Mouse (Mus musculus) left cerebral cortex, postnatal 4 days (tissue): Measurements from ENCODE around the gene Tmem266. TPM values are rescaled to one million over a fixed set of nuclear protein-coding genes. Genes with fewer than 3 reads are reported as not detected.
A peak's percentile ranks its signal among the peaks of the same experiment; 100 is the strongest.

Experiments used
- DNase-seq: peaks from one replicate; pipeline ENCODE4 v3.0.0-alpha.2; 2022
- intact Hi-C: fragments of 180-260 bp; cut with DNase I; formaldehyde crosslinking; loops from one replicate; pipeline ENCODE4 v1.15.1; 2025
- total RNA-seq, 2 experiments: library from RNA; stranded (reverse); gene quantifications; 2 replicates each; pipeline ENCODE4 v1.2.3; 2021

The Tmem266 gene
- total RNA-seq, 2 experiments from 2014 or later: 10.8 to 10.9 TPM

- intact Hi-C loops: loop anchor here (5.0 to 10.0 kb wide), 2 partner anchors 65 to 157 kb away; partner anchors contain the start of genes Nrg4 and Tmem266
Measured at GRCm38 (mm10) chr9:55391909-55392658, 65.4 kb downstream of the Tmem266 start.

DNA sequence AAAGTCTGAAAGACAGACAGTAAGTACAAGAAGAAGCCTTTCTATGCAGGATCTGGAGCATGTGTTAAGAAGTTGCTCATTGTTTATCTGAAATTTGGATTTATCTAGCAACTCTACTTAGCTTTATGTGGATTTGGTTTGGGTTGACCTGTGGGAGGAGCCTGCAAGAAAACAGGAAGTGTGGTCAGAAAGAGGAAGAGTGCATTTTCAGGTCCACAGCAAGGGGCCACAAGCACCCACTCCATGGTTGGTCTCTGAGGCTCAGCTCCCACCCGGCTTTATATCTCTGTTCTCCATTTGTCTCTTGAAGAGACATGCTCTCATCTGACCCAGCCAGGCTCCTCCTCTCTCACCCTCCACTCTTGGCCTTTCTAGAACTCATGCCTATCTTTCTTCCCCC, 68.9 kb downstream of the Tmem266 start:
- intact Hi-C loops: loop anchor here (10.0 kb wide), 1 partner anchor 161 kb away; no protein-coding TSS in a partner anchor
- DNase-seq: no peak

More at GRCm38 (mm10) chr9:55391909-55392658, 65.4 kb downstream of the Tmem266 start:
- peak; percentile 88 for DNase-seq

DNA sequence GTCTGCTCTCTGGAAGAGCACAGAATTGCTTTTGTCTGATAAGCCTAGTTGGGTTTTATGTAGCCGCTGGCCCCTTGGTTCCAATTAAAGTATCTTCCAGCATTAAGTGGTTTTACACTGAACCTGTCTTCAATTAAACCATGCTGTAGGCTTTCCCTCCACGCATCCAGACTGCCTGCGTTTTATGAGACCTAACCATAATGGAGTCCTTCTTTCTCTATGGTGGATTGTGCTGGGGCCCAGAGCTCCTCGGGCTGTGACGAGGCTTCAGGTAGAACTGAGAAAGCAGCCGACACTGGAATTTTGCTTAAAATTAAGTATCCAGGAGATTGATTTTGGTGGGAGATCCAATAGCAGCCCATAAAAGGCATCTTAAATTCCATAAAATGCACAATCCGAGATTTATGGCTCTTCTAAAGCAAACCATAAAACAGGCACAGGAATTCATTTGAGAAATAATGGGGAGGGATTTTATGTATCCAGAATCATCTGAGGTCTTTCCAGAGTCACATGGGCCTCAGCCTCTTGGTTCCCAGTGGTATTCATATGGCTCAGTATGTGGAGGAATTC, 72.4 kb downstream of the Tmem266 start:
- DNase-seq: no peak
- intact Hi-C loops: loop anchor here (10.0 kb wide), 1 partner anchor 164 kb away; no protein-coding TSS in a partner anchor

- intact Hi-C loops: no loop called here
- peak; percentile 59 for DNase-seq
Measured at GRCm38 (mm10) chr9:55402276-55402675, 75.6 kb downstream of the Tmem266 start.

DNA sequence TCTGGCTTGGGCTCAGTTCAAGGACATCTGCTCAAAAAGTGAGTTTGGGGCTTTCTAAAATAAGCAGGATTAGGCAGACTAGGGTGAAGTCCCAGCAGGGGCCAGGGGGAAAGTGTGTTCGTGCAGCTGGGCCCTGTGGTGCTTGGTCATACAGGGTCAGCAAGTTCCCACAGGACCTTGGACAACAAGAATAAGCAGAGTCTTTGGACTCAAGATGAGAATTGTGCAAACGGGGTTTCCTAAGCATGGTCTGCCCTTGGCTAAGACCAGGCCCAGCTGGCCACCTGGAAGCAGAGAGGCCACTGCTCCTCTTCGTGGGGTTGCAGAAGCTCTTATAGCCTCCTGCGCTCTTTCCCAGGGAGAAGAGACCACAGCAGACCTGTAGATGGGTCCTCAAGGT, 77.5 kb downstream of the Tmem266 start:
- intact Hi-C loops: no loop called here
- no peak for DNase-seq

DNA sequence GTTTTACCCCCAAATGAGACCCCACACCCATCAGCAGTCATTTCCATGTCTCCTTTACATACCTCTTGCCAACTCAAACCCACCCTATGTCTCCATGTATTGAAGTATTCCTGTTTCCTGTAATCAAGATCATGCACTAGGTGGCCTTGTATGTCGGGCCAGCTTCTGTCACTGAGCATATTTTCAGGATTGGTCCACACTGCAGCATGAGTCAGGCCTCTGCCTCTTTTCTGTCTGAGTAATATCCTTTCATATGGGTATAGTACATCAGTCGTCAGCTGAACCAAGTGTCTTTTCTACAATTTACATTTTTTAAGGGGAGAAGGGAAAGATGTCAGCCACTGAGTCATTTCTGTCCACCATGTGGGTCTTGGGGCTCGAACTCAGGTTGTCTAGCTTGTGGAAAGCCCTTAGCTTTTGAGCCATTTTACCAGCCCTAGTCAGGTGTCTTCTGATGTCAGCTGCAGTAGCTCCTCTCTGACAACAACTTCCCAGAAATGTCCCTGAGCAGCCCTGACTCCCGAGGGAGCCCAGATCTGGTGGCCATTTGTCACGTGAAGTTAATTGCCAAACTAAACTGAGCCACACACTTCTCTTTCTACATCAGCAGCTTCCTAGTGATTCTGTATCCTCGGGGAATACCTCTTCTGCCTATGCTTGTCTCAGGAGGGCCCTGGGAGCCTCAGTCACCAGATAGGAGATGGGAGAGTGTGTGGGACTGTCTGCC, 78.4 kb downstream of the Tmem266 start:
- no peak for DNase-seq
- intact Hi-C loops: no loop called here

GRCm38 (mm10) chr9:55406773-55407172, 80.1 kb downstream of the Tmem266 start:
- DNase-seq: no peak
- intact Hi-C loops: no loop called here

DNA sequence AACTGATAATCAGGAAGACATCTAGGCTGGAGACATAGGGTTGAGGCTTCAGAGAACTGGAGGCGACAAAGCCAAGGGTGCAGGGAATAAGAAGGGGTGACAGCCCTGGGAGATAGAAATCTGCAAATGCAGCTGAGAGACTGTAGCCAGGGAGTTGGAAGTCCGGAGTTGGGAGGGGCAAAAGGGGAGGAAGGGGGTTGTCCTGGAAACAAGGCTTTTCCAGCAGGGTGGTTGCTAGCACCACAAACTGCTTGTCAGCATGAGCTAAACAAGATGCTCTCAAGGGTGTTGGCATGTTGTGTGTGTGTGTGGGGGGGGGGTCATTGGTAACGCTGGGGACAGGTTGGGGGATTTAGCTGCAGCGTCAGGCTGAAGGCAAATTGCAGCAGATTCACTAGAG, 82.1 kb downstream of the Tmem266 start:
- no peak for DNase-seq
- intact Hi-C loops: no loop called here

DNA sequence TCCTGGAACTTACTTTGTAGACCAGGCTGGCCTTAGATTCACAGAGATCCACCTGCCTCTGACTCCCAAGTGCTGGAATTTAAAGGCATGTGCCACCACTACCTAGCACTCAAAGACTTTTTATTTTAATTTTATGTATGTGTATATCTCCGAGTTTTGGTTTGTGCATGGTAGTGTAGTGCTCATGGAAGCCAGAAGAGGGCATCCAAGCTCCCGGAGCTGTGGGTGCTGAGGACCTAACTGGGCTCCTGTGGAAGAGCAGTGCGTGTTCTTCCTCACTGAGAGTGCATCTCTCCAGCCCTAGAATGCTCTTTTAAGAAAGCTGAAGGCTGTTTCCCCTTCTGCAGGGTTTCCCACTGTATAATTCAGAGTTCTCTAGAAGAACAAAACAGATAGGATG, 83.1 kb downstream of the Tmem266 start:
- no peak for DNase-seq
- intact Hi-C loops: no loop called here

DNA sequence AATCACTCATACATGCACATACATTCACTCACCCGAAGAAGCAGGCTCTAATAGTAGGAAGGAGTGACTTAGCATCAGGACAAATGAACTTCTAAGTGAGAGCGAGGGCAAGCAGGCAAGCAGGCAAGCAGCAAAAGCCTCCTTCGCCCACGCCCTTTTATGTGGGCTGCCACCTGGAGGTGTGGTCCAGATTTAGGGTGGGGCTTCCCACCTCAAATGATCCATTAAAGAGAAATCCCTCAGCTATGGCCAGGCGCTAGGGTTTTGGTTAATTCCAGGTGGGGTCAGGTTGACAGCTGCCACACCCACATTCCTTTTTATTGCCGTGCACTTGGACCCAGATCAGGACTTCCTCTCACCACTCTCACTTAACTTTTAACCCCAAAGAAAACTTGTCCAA, 83.7 kb downstream of the Tmem266 start:
- DNase-seq: no peak
- intact Hi-C loops: no loop called here

- DNase-seq: no peak
- intact Hi-C loops: no loop called here
Measured at GRCm38 (mm10) chr9:55411154-55411553, 84.4 kb downstream of the Tmem266 start.

DNA sequence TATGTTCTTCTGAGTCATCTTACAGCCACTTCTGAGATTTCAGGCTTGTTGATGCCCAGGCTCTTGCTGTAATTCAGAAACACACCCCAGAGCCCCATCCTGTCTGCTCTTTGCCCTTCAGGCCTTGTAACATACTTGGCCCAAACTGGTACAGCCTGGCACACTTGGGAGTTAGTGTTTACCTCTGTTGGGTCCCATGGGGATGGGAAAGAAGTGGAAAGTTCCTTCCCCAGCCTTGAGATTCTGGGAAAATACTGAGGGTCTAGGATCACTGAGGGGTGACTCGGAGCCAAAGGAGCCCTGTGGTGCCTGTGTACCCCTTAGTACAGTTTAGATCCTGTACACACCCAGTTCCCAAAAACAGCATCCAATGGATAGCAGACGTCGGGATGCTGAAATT, 95.1 kb downstream of the Tmem266 start:
- no peak for DNase-seq
- intact Hi-C loops: loop anchor here (10.0 kb wide), 1 partner anchor 493 kb away; no protein-coding TSS in a partner anchor

GRCm38 (mm10) chr9:55423451-55424424, 97.0 kb downstream of the Tmem266 start:
- DNase-seq: no peak
- intact Hi-C loops: loop anchor here (10.0 kb wide), 1 partner anchor 491 kb away; no protein-coding TSS in a partner anchor

GRCm38 (mm10) chr9:55425271-55425810, 98.6 kb downstream of the Tmem266 start:
- DNase-seq: no peak
- intact Hi-C loops: loop anchor here (10.0 kb wide), 1 partner anchor 489 kb away; no protein-coding TSS in a partner anchor

GRCm38 (mm10) chr9:55429242-55429975, 102.7 kb downstream of the Tmem266 start:
- DNase-seq: peak; percentile 69
- intact Hi-C loops: loop anchor here (10.0 kb wide), 1 partner anchor 485 kb away; no protein-coding TSS in a partner anchor

DNA sequence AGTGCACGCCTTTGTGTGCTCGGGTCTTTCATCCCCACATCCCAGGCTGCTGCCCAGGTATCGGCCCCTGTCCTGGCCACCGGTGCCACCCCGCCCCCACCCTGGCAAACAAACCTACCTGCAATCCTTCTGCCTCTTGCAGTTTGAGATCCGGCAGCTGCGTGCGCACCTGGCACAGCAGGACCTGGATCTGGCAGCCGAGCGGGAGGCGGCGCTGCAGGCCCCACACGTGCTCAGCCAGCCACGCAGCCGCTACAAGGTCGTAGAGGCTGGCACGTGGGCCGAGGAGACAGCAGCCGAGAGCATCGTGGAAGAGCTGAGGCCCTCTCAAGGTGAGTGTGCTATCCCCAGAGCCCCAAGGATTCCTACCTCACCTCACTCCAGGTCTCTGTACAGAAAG, 103.4 kb downstream of the Tmem266 start:
- peak; percentile 19 for DNase-seq
- intact Hi-C loops: no loop called here

- DNase-seq: no peak
- intact Hi-C loops: no loop called here
Measured at GRCm38 (mm10) chr9:55432306-55433289, 105.9 kb downstream of the Tmem266 start.

- no peak for DNase-seq
- intact Hi-C loops: no loop called here
Measured at GRCm38 (mm10) chr9:55433875-55434274, 107.2 kb downstream of the Tmem266 start.
